Mouse (Mus musculus) ES-Bruce4 (cell line): ENCODE data around the gene Glrx5. TPM values are rescaled to one million over a fixed set of nuclear protein-coding genes. Genes with fewer than 3 reads are reported as not detected.

Experiments used
- H3K27ac ChIP-seq: 2 replicates; pipeline ENCODE4 v1.5.1; 2012; ENCODE audit warnings: low read length, inconsistent platforms; ENCODE audit not compliant: insufficient read depth
- H3K27me3 ChIP-seq: 2 replicates; pipeline ENCODE4 v1.6.1; 2012; ENCODE audit warnings: mild to moderate bottlenecking, low read length, inconsistent platforms; ENCODE audit not compliant: control insufficient read depth, poor library complexity, insufficient read depth, severe bottlenecking
- H3K36me3 ChIP-seq: 2 replicates; pipeline ENCODE4 v1.6.1; 2012; ENCODE audit warnings: inconsistent platforms, mild to moderate bottlenecking, low read length, moderate library complexity; ENCODE audit not compliant: control insufficient read depth, poor library complexity, insufficient read depth, severe bottlenecking
- H3K4me1 ChIP-seq: one replicate; pipeline ENCODE4 v1.8.1; 2011; ENCODE audit warnings: low read length; ENCODE audit not compliant: control insufficient read depth, insufficient read depth
- H3K4me3 ChIP-seq: 2 replicates; pipeline ENCODE4 v1.5.1; 2011; ENCODE audit warnings: low read depth, mild to moderate bottlenecking, low read length
- H3K9ac ChIP-seq: 2 replicates; pipeline ENCODE4 v1.6.1; 2012; ENCODE audit warnings: low read depth, mild to moderate bottlenecking, inconsistent platforms; ENCODE audit not compliant: poor library complexity, severe bottlenecking
- H3K9me3 ChIP-seq: replicated peaks from 2 replicates; pipeline ENCODE4 v1.6.1; 2012; ENCODE audit warnings: mild to moderate bottlenecking, low read length, inconsistent platforms; ENCODE audit not compliant: control insufficient read depth, poor library complexity, insufficient read depth, severe bottlenecking
- CTCF ChIP-seq: IDR thresholded peaks from one replicate; pipeline ENCODE4 v1.8.1; 2011; ENCODE audit warnings: low read depth, low read length
- EP300 ChIP-seq: IDR thresholded peaks from 2 replicates; pipeline ENCODE4 v1.6.1; 2011; ENCODE audit warnings: low read depth, low read length; ENCODE audit not compliant: insufficient read depth
- POLR2A ChIP-seq: IDR thresholded peaks from one replicate; pipeline ENCODE4 v1.8.1; 2011; ENCODE audit warnings: low read length; ENCODE audit not compliant: insufficient read depth
- polyA plus RNA-seq: library from polyadenylated mRNA; stranded (reverse); fragments of >200 nt; gene quantifications from 2 replicates; pipeline ENCODE4 v1.2.4, GENCODE M21; 2011; ENCODE audit warnings: low read depth; ENCODE audit not compliant: missing spikeins, insufficient read depth, insufficient read length

Gene Glrx5
- polyA plus RNA-seq, 1 experiment: 36.4 TPM

GRCm38 (mm10) chr12:105009370-105010212 lies 22.9 kb upstream of the Glrx5 start, which contains the start of gene Syne3:
Gene Syne3 (minus strand): TSS chr12:105009809.
- peaks cover 9% of the 10 kb centered on the region for H3K4me1 ChIP-seq
- H3K9me3 ChIP-seq: no peaks in the 10 kb centered on the region
- no peaks in the 10 kb centered on the region for H3K36me3 ChIP-seq
- peak within 1 kb of the TSS; percentile 47 for H3K9ac ChIP-seq
- no peaks in the 10 kb centered on the region for H3K27me3 ChIP-seq
- H3K4me3 ChIP-seq: peak within 1 kb of the TSS; percentile 83
- no peak within 1 kb of the TSS for H3K27ac ChIP-seq
- TF ChIP-seq CTCF (no peak), POLR2A (no peak), EP300 (no peak)

DNA sequence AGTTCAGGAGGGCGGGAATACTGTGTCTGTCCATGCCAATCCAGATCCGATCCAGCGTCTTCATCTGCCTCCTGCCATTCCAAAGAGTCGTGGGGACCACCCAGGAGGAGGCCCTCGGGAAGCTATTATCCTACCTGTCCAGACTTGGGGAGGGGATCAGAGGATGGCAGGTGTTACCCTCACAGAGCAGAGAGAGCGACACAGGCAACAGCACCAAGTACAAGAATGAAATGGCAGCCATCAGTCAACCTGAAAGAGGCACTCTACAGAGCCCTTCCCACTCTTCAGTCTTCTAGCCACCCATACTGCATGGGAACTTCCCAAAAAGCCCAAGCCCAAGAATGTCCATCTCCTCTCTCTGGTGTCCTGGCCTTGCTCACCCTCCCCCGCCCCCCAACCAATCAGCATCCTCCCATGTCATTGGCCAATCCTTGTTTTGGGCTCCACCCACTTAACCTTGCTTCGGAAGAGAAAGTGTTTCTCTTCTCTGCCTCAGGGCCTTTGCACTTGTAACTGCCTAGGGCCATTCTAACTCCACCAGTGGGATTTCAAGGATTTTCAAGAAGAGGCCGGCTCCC lies 22.2 kb upstream of the Glrx5 start:
- Histone ChIP-seq H3K4me3 (peak overlapping the region; percentile 73), H3K36me3 (no peaks in the 10 kb centered on the region), H3K4me1 (peaks cover 4% of the 10 kb centered on the region), H3K9ac (peak overlapping the region; percentile 47; the same call in 1 of the 2 replicates), H3K27ac (no peak overlapping the region), H3K9me3 (no peaks in the 10 kb centered on the region), H3K27me3 (no peaks in the 10 kb centered on the region)
- no peak for TF ChIP-seq EP300
- TF ChIP-seq CTCF: no peak
- no peak for TF ChIP-seq POLR2A

GRCm38 (mm10) chr12:105011589-105011988 lies 20.9 kb upstream of the Glrx5 start:
- H3K27me3 ChIP-seq: no peaks in the 10 kb centered on the region
- no peak overlapping the region for H3K9ac ChIP-seq
- H3K27ac ChIP-seq: no peak overlapping the region
- TF ChIP-seq POLR2A (no peak), EP300 (no peak), CTCF (no peak)
- no peak overlapping the region for H3K4me3 ChIP-seq
- peaks cover under 1% of the 10 kb centered on the region for H3K4me1 ChIP-seq
- no peaks in the 10 kb centered on the region for H3K9me3 ChIP-seq
- H3K36me3 ChIP-seq: no peaks in the 10 kb centered on the region

GRCm38 (mm10) chr12:105012314-105012713 lies 20.2 kb upstream of the Glrx5 start:
- no peak overlapping the region for H3K27ac ChIP-seq
- no peaks in the 10 kb centered on the region for H3K27me3 ChIP-seq
- H3K4me1 ChIP-seq: no peaks in the 10 kb centered on the region
- H3K9ac ChIP-seq: no peak overlapping the region
- H3K36me3 ChIP-seq: no peaks in the 10 kb centered on the region
- TF ChIP-seq POLR2A: no peak
- no peaks in the 10 kb centered on the region for H3K9me3 ChIP-seq
- H3K4me3 ChIP-seq: no peak overlapping the region

DNA sequence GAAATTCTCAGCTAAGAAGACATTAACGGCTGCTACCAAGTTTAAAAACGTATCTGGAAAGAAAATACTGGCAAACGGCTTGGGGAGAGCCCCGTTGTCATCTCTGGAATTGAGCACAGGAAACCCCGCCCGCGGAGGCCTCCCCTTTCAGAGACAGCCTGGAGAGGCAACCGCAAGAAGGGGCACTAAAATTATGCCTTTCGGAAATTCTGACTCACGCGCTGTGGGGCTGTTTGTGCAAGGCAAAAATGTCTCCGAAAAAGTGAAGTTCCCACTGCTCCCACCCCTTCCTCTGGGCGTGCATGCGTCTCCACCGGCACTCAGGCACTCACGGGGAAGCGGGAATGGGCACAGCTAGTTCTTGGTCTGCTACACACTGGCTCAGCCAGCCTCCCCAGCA lies 19.4 kb upstream of the Glrx5 start:
- no peaks in the 10 kb centered on the region for H3K9me3 ChIP-seq
- H3K27ac ChIP-seq: no peak overlapping the region
- H3K4me3 ChIP-seq: no peak overlapping the region

DNA sequence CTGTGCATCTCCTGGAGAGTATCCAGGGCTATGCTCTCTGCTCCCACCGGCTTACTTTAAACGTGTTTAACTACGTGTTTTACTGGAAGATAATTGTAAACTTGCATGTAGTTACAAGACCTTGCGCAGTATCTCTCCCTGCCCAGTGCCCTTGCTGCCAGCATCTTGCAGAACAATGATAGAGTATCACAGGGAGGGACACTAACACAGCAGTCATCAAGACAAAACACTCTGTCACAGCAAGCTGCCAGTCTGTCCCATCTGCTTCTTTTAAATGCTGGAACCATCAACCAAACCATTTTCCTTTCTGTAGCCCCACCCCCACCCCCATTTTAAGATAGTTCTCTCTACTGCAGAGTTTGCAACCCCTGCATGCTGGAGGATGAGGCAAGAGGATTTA lies 16.3 kb upstream of the Glrx5 start:
- H3K36me3 ChIP-seq: no peaks in the 10 kb centered on the region
- H3K27me3 ChIP-seq: no peaks in the 10 kb centered on the region
- no peaks in the 10 kb centered on the region for H3K9me3 ChIP-seq
- no peaks in the 10 kb centered on the region for H3K4me1 ChIP-seq
- no peak overlapping the region for H3K27ac ChIP-seq
- TF ChIP-seq CTCF (no peak), EP300 (no peak)
- no peak overlapping the region for H3K9ac ChIP-seq
- H3K4me3 ChIP-seq: no peak overlapping the region

More for the DNA sequence above, 19.4 kb upstream of the Glrx5 start:
- no peaks in the 10 kb centered on the region for H3K4me1 ChIP-seq
- no peaks in the 10 kb centered on the region for H3K36me3 ChIP-seq
- no peak overlapping the region for H3K9ac ChIP-seq
- TF ChIP-seq CTCF (no peak), EP300 (no peak), POLR2A (no peak)
- no peaks in the 10 kb centered on the region for H3K27me3 ChIP-seq
